Mouse (Mus musculus) 3134 (cell line): ENCODE measurements around the gene Gm20594.

ENCODE experiments used
- DNase-seq: peaks from one replicate; pipeline ENCODE4 v3.0.0-alpha.2; 2011; ENCODE audit warnings: low spot score; ENCODE audit not compliant: insufficient read length; ENCODE audit errors: extremely low read depth

Gene Gm20594

GRCm38 (mm10) chr6:79817616-79818015 lies at the start of gene Gm20594:
Gene Gm20594 (plus strand): TSS chr6:79817916.
- DNase-seq: no peak

GRCm38 (mm10) chr6:79818114-79818513 lies 398 bp downstream of the Gm20594 start:
- DNase-seq: peak; percentile 15

- DNase-seq: no peak
These were observed 16.1 kb downstream of the Gm20594 start for GRCm38 (mm10) chr6:79833845-79834244.

GRCm38 (mm10) chr6:79846829-79847228 lies 29.1 kb downstream of the Gm20594 start:
- DNase-seq: no peak
